Mouse (Mus musculus): ENCODE data around the gene Slc35c1. TPM values are rescaled to one million over a fixed set of nuclear protein-coding genes. Genes with fewer than 3 reads are reported as not detected.

The Slc35c1 gene
- total and polyA plus RNA-seq, 2 experiments = 3.0 to 26.0 TPM

GRCm38 (mm10) chr2:92446656-92447055 lies 13.7 kb downstream of the Slc35c1 start:
- Histone ChIP-seq H3K4me3 (ENCODE audit: insufficient read depth, low read depth, low read length) (no peak overlapping the region), H3K36me3 (ENCODE audit: control insufficient read depth, insufficient read depth, low read length) (no peaks in the 10 kb centered on the region), H3K4me1 (ENCODE audit: control insufficient read depth, insufficient read depth, low read length) (peaks cover 27% of the 10 kb centered on the region), H3K79me2 (ENCODE audit: control insufficient read depth, insufficient read depth, low read length) (no peaks in the 10 kb centered on the region), H3K27ac (replicated peaks; ENCODE audit: insufficient read depth, low read depth, low read length) (peak overlapping the region; percentile 78), H3K9ac (ENCODE audit: low read depth, low read length) (no peak overlapping the region), H3K27me3 (ENCODE audit: control insufficient read depth, insufficient read depth, low read length) (no peaks in the 10 kb centered on the region)
- peak; percentile 94 for DNase-seq (ENCODE audit: extremely low read depth, low read depth, low spot score)
- WGBS = 21% methylated on average over 8 of the region's 8 CpGs
- TF ChIP-seq CTCF (IDR thresholded peaks at IDR 0.05; ENCODE audit: low read depth, low read length) (no peak), POLR2A (IDR thresholded peaks at IDR 0.05; ENCODE audit: extremely low read depth, insufficient read depth, low read length) (no peak)

DNA sequence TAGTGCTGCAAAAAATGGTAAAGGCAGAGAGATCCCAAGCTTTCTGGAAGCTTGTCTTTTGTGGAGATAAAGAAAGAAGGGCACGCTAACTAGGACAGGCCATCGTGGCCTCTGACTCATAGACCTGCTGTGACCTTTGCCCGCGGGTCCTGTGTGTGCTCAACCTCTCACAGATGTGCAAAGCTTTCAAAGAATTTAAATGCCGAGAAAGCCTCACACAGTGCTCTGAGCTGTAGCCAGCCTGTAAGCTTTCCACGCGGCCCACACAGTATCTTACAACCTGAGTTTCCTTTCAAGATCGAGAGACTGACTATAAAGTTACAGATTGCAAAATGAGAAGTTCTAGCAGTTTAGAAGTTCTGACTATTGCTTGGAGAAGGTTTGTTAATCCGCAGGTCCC lies 14.4 kb downstream of the Slc35c1 start:
- peak; percentile 80 for DNase-seq (ENCODE audit: extremely low read depth, low read depth, low spot score)
- 20% methylated on average over 9 of the region's 9 CpGs for WGBS
- H3K79me2 ChIP-seq (ENCODE audit: control insufficient read depth, insufficient read depth, low read length) = no peaks in the 10 kb centered on the region
- H3K27me3 ChIP-seq (ENCODE audit: control insufficient read depth, insufficient read depth, low read length) = no peaks in the 10 kb centered on the region
- TF ChIP-seq POLR2A (IDR thresholded peaks at IDR 0.05; ENCODE audit: extremely low read depth, insufficient read depth, low read length) = no peak
- TF ChIP-seq CTCF (IDR thresholded peaks at IDR 0.05; ENCODE audit: low read depth, low read length) = no peak
- no peak overlapping the region for H3K9ac ChIP-seq (ENCODE audit: low read depth, low read length)
- H3K36me3 ChIP-seq (ENCODE audit: control insufficient read depth, insufficient read depth, low read length) = no peaks in the 10 kb centered on the region
- no peak overlapping the region for H3K4me3 ChIP-seq (ENCODE audit: insufficient read depth, low read depth, low read length)
- peak overlapping the region; percentile 78 for H3K27ac ChIP-seq (replicated peaks; ENCODE audit: insufficient read depth, low read depth, low read length)
- peaks cover 23% of the 10 kb centered on the region for H3K4me1 ChIP-seq (ENCODE audit: control insufficient read depth, insufficient read depth, low read length)

DNA sequence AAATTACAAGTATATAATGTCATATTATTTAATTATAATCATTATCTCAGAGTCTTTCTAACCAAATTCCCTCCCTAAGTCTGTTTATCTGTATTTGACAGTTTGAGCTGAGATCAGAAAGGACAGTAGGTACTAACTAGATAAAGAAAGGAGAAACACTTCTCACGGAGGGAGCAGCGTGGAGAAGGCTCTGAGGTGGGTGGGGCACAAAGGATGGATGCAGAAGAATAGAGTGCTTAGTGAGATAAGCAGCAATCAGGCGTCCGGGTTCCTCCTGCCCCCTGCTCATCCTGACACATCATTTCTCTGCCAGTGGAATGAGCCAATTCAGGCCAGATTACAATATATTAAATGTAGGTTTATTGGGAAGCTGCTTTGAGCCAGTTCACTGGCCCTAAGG lies 16.0 kb downstream of the Slc35c1 start:
- Histone ChIP-seq H3K79me2 (ENCODE audit: control insufficient read depth, insufficient read depth, low read length) (no peaks in the 10 kb centered on the region), H3K27me3 (ENCODE audit: control insufficient read depth, insufficient read depth, low read length) (no peaks in the 10 kb centered on the region), H3K4me3 (ENCODE audit: insufficient read depth, low read depth, low read length) (no peak overlapping the region), H3K4me1 (ENCODE audit: control insufficient read depth, insufficient read depth, low read length) (peaks cover 23% of the 10 kb centered on the region), H3K27ac (replicated peaks; ENCODE audit: insufficient read depth, low read depth, low read length) (no peak overlapping the region), H3K36me3 (ENCODE audit: control insufficient read depth, insufficient read depth, low read length) (no peaks in the 10 kb centered on the region), H3K9ac (ENCODE audit: low read depth, low read length) (no peak overlapping the region)
- DNase-seq (ENCODE audit: extremely low read depth, low read depth, low spot score) = no peak
- WGBS = 68% methylated on average over 4 of the region's 4 CpGs
- TF ChIP-seq POLR2A (IDR thresholded peaks at IDR 0.05; ENCODE audit: extremely low read depth, insufficient read depth, low read length) = no peak
- no peak for TF ChIP-seq CTCF (IDR thresholded peaks at IDR 0.05; ENCODE audit: low read depth, low read length)

GRCm38 (mm10) chr2:92443313-92443712 lies 17.0 kb downstream of the Slc35c1 start:
- peaks cover 23% of the 10 kb centered on the region for H3K4me1 ChIP-seq (ENCODE audit: control insufficient read depth, insufficient read depth, low read length)
- 32% methylated on average over 4 of the region's 4 CpGs for WGBS
- H3K36me3 ChIP-seq (ENCODE audit: control insufficient read depth, insufficient read depth, low read length) = no peaks in the 10 kb centered on the region
- H3K9ac ChIP-seq (ENCODE audit: low read depth, low read length) = no peak overlapping the region
- DNase-seq (ENCODE audit: extremely low read depth, low read depth, low spot score) = peak; percentile 78
- no peak overlapping the region for H3K4me3 ChIP-seq (ENCODE audit: insufficient read depth, low read depth, low read length)
- no peaks in the 10 kb centered on the region for H3K27me3 ChIP-seq (ENCODE audit: control insufficient read depth, insufficient read depth, low read length)
- TF ChIP-seq CTCF (IDR thresholded peaks at IDR 0.05; ENCODE audit: low read depth, low read length) (no peak), POLR2A (IDR thresholded peaks at IDR 0.05; ENCODE audit: extremely low read depth, insufficient read depth, low read length) (no peak)
- H3K79me2 ChIP-seq (ENCODE audit: control insufficient read depth, insufficient read depth, low read length) = no peaks in the 10 kb centered on the region
- H3K27ac ChIP-seq (replicated peaks; ENCODE audit: insufficient read depth, low read depth, low read length) = peak overlapping the region; percentile 47; the same call in 1 of the 2 replicates

GRCm38 (mm10) chr2:92442419-92443001 lies 17.8 kb downstream of the Slc35c1 start:
- H3K27ac ChIP-seq (replicated peaks; ENCODE audit: insufficient read depth, low read depth, low read length) = no peak overlapping the region
- no peak overlapping the region for H3K4me3 ChIP-seq (ENCODE audit: insufficient read depth, low read depth, low read length)
- no peaks in the 10 kb centered on the region for H3K79me2 ChIP-seq (ENCODE audit: control insufficient read depth, insufficient read depth, low read length)
- no peak for TF ChIP-seq POLR2A (IDR thresholded peaks at IDR 0.05; ENCODE audit: extremely low read depth, insufficient read depth, low read length)
- TF ChIP-seq CTCF (IDR thresholded peaks at IDR 0.05; ENCODE audit: low read depth, low read length) = no peak
- no peaks in the 10 kb centered on the region for H3K27me3 ChIP-seq (ENCODE audit: control insufficient read depth, insufficient read depth, low read length)
- 83% methylated on average over 12 of the region's 12 CpGs for WGBS
- DNase-seq (ENCODE audit: extremely low read depth, low read depth, low spot score) = no peak
- peaks cover 26% of the 10 kb centered on the region for H3K4me1 ChIP-seq (ENCODE audit: control insufficient read depth, insufficient read depth, low read length)
- no peaks in the 10 kb centered on the region for H3K36me3 ChIP-seq (ENCODE audit: control insufficient read depth, insufficient read depth, low read length)
- no peak overlapping the region for H3K9ac ChIP-seq (ENCODE audit: low read depth, low read length)

DNA sequence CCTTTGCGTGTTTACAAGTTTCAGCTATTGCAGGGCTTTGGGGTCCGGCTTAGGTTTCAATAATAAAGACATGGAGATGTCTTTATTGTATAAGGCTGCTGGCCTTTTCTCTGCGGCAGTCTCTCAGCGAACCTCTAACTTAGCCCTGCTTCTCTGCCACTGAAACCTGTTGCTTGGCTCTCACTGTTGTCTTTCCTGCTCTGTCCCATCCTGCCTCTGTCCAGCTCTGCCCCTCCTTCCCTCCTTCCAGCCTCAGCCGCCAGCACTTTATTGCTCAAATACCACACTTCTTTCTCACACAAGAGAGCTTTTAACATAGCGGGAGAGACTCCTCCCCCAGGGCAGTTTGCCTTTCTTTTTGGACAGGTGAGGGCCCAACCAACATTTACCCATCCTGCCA lies 19.9 kb downstream of the Slc35c1 start:
- DNase-seq (ENCODE audit: extremely low read depth, low read depth, low spot score) = no peak
- no peaks in the 10 kb centered on the region for H3K27me3 ChIP-seq (ENCODE audit: control insufficient read depth, insufficient read depth, low read length)
- no peak overlapping the region for H3K4me3 ChIP-seq (ENCODE audit: insufficient read depth, low read depth, low read length)
- H3K27ac ChIP-seq (replicated peaks; ENCODE audit: insufficient read depth, low read depth, low read length) = no peak overlapping the region
- no peak overlapping the region for H3K9ac ChIP-seq (ENCODE audit: low read depth, low read length)
- 72% methylated on average over 6 of the region's 6 CpGs for WGBS
- peaks cover 19% of the 10 kb centered on the region for H3K4me1 ChIP-seq (ENCODE audit: control insufficient read depth, insufficient read depth, low read length)
- TF ChIP-seq CTCF (IDR thresholded peaks at IDR 0.05; ENCODE audit: low read depth, low read length) = no peak
- no peak for TF ChIP-seq POLR2A (IDR thresholded peaks at IDR 0.05; ENCODE audit: extremely low read depth, insufficient read depth, low read length)
- H3K79me2 ChIP-seq (ENCODE audit: control insufficient read depth, insufficient read depth, low read length) = no peaks in the 10 kb centered on the region
- no peaks in the 10 kb centered on the region for H3K36me3 ChIP-seq (ENCODE audit: control insufficient read depth, insufficient read depth, low read length)

All from liver, adult 2 months (tissue).